Mouse (Mus musculus) intestine, embryonic 14.5 days (tissue): ENCODE results near the gene Pan3. TPM values are rescaled to one million over a fixed set of nuclear protein-coding genes. Genes with fewer than 3 reads are reported as not detected.

Experiments used
- ATAC-seq: fragments of 200-750 bp; cut with Nextera tagmentation; replicated peaks from 2 replicates; pipeline ENCODE4 v1.8.0; 2017; ENCODE audit warnings: low read depth, moderate number of reproducible peaks, moderate TSS enrichment, moderate library complexity; ENCODE audit not compliant: low FRiP score, low TSS enrichment
- DNase-seq: peaks from one replicate; pipeline ENCODE4 v3.0.0-alpha.2; 2018; ENCODE audit warnings: low spot score
- H3K27ac ChIP-seq: fragments of 300-500 bp; sonication (generic); 2 replicates; pipeline ENCODE4 v1.5.1; 2014; ENCODE audit warnings: low read depth, mild to moderate bottlenecking, control low read depth
- H3K27me3 ChIP-seq: fragments of 300-500 bp; sonication (generic); replicated peaks from 2 replicates; pipeline ENCODE4 v1.6.1; 2014; ENCODE audit warnings: low read length, control low read depth; ENCODE audit not compliant: control insufficient read depth, insufficient read depth
- H3K36me3 ChIP-seq: fragments of 300-500 bp; sonication (generic); 2 replicates; pipeline ENCODE4 v1.6.1; 2014; ENCODE audit warnings: low read length, control low read depth; ENCODE audit not compliant: control insufficient read depth, insufficient read depth
- H3K4me1 ChIP-seq: fragments of 300-500 bp; sonication (generic); replicated peaks from 2 replicates; pipeline ENCODE4 v1.6.1; 2014; ENCODE audit warnings: low read length, control low read depth, mixed read lengths; ENCODE audit not compliant: control insufficient read depth, insufficient read depth
- H3K4me2 ChIP-seq: fragments of 300-500 bp; sonication (generic); 2 replicates; pipeline ENCODE4 v1.6.1; 2014; ENCODE audit warnings: low read length
- H3K4me3 ChIP-seq: fragments of 300-500 bp; sonication (generic); 2 replicates; pipeline ENCODE4 v1.5.1; 2014; ENCODE audit warnings: low read depth, low read length, control low read depth, mixed read lengths
- H3K9ac ChIP-seq: fragments of 300-500 bp; sonication (generic); 2 replicates; pipeline ENCODE4 v1.6.1; 2014; ENCODE audit warnings: mild to moderate bottlenecking, low read length
- H3K9me3 ChIP-seq: fragments of 300-500 bp; sonication (generic); 2 replicates; pipeline ENCODE4 v1.6.1; 2016; ENCODE audit warnings: low read length, control low read depth; ENCODE audit not compliant: control insufficient read depth
- WGBS: fragments of 180-500 bp; shearing (Covaris S2); extraction: QIAGEN DNeasy Blood & Tissue Kit; methylation state at CpG from one replicate; pipeline ENCODE4 v1.1.7; 2014; 5-methylcytosine and 5-hydroxymethylcytosine counted together
- polyA plus RNA-seq: library from polyadenylated mRNA; unstranded; fragments of >200 nt; fragmentation: Nextera tagmentation; extraction: Ambion mirVana; gene quantifications from 2 replicates; pipeline ENCODE4 v1.2.1, GENCODE M21; 2014

The Pan3 gene
- polyA plus RNA-seq, 1 experiment from 2014 or later: 75.0 TPM

GRCm38 (mm10) chr5:147564140-147564590, 134.2 kb downstream of the Pan3 start:
- H3K9me3 ChIP-seq: no peaks in the 10 kb centered on the region
- peak overlapping the region; percentile 23; the same call in 1 of the 2 replicates for H3K4me2 ChIP-seq
- H3K9ac ChIP-seq: no peak overlapping the region
- no peak overlapping the region for H3K27ac ChIP-seq
- DNase-seq (peak; percentile 56), ATAC-seq (no peak)
- H3K36me3 ChIP-seq: no peaks in the 10 kb centered on the region
- WGBS: 24% methylated on average over 16 of the region's 16 CpGs
- no peaks in the 10 kb centered on the region for H3K27me3 ChIP-seq
- no peak overlapping the region for H3K4me3 ChIP-seq
- no peaks in the 10 kb centered on the region for H3K4me1 ChIP-seq

GRCm38 (mm10) chr5:147565444-147565843, 135.5 kb downstream of the Pan3 start:
- Histone ChIP-seq H3K4me2 (no peak overlapping the region), H3K4me1 (no peaks in the 10 kb centered on the region), H3K36me3 (no peaks in the 10 kb centered on the region), H3K4me3 (no peak overlapping the region), H3K9me3 (no peaks in the 10 kb centered on the region), H3K9ac (no peak overlapping the region), H3K27me3 (no peaks in the 10 kb centered on the region), H3K27ac (no peak overlapping the region)
- ATAC-seq (no peak), DNase-seq (no peak)
- WGBS: 88% methylated on average over 7 of the region's 7 CpGs

GRCm38 (mm10) chr5:147566335-147566734, 136.4 kb downstream of the Pan3 start:
- 46% methylated on average over 7 of the region's 7 CpGs for WGBS
- no peak overlapping the region for H3K4me3 ChIP-seq

GRCm38 (mm10) chr5:147572695-147573094, 142.7 kb downstream of the Pan3 start:
- Histone ChIP-seq H3K9me3 (no peaks in the 10 kb centered on the region), H3K27ac (no peak overlapping the region), H3K9ac (no peak overlapping the region), H3K4me3 (no peak overlapping the region), H3K27me3 (no peaks in the 10 kb centered on the region), H3K4me2 (no peak overlapping the region), H3K36me3 (no peaks in the 10 kb centered on the region), H3K4me1 (no peaks in the 10 kb centered on the region)
- DNase-seq: no peak
- ATAC-seq: no peak
- 79% methylated on average over 7 of the region's 7 CpGs for WGBS

More at GRCm38 (mm10) chr5:147566335-147566734, 136.4 kb downstream of the Pan3 start:
- ATAC-seq (no peak; the same call in 1 of the 2 replicates), DNase-seq (no peak)
- Histone ChIP-seq H3K27ac (no peak overlapping the region), H3K36me3 (no peaks in the 10 kb centered on the region), H3K4me1 (no peaks in the 10 kb centered on the region), H3K9ac (no peak overlapping the region), H3K27me3 (no peaks in the 10 kb centered on the region), H3K9me3 (no peaks in the 10 kb centered on the region), H3K4me2 (no peak overlapping the region)

- Histone ChIP-seq H3K27ac (no peak overlapping the region), H3K9me3 (no peaks in the 10 kb centered on the region), H3K9ac (no peak overlapping the region), H3K4me1 (no peaks in the 10 kb centered on the region), H3K4me3 (no peak overlapping the region), H3K27me3 (no peaks in the 10 kb centered on the region), H3K4me2 (no peak overlapping the region), H3K36me3 (no peaks in the 10 kb centered on the region)
- no peak for DNase-seq
- WGBS: 73% methylated on average over 1 of the region's 1 CpGs
- ATAC-seq: no peak
These were observed 143.6 kb downstream of the Pan3 start for GRCm38 (mm10) chr5:147573555-147573954.

DNA sequence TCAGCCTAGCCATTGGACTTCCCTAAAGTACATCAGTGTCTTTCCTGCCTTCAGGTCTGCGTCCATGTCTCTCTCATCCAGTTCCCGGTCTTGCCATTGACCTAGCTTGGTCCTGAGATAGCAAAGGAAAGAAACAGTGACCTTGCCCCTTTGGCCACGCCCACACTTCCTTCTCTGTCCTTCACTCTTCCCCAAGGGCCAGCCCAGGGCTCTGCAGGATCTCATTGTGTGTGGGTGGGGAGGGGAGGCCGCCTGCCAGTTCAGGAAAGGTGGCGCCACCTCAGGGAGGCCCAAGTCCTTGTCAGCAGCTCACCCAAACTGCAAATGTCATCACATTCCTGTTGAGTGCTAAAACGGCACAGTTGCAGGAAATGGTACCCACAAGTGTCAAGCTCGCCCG, 144.6 kb downstream of the Pan3 start:
- WGBS: 60% methylated on average over 8 of the region's 8 CpGs
- no peaks in the 10 kb centered on the region for H3K36me3 ChIP-seq
- no peak overlapping the region for H3K4me3 ChIP-seq
- DNase-seq: no peak
- no peaks in the 10 kb centered on the region for H3K4me1 ChIP-seq
- H3K9me3 ChIP-seq: no peaks in the 10 kb centered on the region
- H3K9ac ChIP-seq: no peak overlapping the region
- H3K4me2 ChIP-seq: no peak overlapping the region
- no peak for ATAC-seq
- no peak overlapping the region for H3K27ac ChIP-seq
- no peaks in the 10 kb centered on the region for H3K27me3 ChIP-seq

- Histone ChIP-seq H3K4me2 (no peak overlapping the region), H3K27me3 (no peaks in the 10 kb centered on the region), H3K9ac (no peak overlapping the region), H3K4me3 (no peak overlapping the region), H3K27ac (no peak overlapping the region), H3K4me1 (no peaks in the 10 kb centered on the region), H3K9me3 (no peaks in the 10 kb centered on the region), H3K36me3 (no peaks in the 10 kb centered on the region)
- DNase-seq (no peak), ATAC-seq (no peak)
- WGBS: 51% methylated on average over 6 of the region's 6 CpGs
These were observed 147.0 kb downstream of the Pan3 start for GRCm38 (mm10) chr5:147577003-147577402.

DNA sequence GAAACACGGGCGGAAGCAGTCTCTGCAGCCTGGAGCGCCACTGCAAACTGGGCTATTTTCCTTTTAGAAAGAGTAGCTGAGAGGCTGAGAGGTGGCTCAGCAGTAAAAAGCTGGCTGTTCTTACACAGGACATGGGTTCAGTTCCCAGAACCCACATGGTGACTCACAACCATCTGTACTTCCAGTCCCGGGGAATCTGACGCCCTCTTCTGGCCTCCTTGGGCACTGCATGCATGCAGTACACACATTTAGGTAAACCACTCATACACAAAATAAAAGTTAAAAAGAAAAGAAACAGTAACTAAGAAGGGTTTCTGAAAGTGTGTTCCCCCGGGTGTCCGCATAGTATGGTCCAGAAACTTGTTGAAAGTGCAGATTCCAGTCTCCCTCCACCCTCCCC, 149.2 kb downstream of the Pan3 start:
- ATAC-seq (no peak), DNase-seq (no peak)
- Histone ChIP-seq H3K4me1 (no peaks in the 10 kb centered on the region), H3K27me3 (no peaks in the 10 kb centered on the region), H3K27ac (no peak overlapping the region), H3K4me2 (no peak overlapping the region), H3K36me3 (no peaks in the 10 kb centered on the region), H3K4me3 (no peak overlapping the region), H3K9me3 (no peaks in the 10 kb centered on the region), H3K9ac (no peak overlapping the region)
- 88% methylated on average over 7 of the region's 7 CpGs for WGBS

GRCm38 (mm10) chr5:147579691-147580090, 149.7 kb downstream of the Pan3 start:
- H3K36me3 ChIP-seq: no peaks in the 10 kb centered on the region
- no peak for DNase-seq
- no peaks in the 10 kb centered on the region for H3K9me3 ChIP-seq
- 80% methylated on average over 8 of the region's 8 CpGs for WGBS
- H3K27me3 ChIP-seq: no peaks in the 10 kb centered on the region
- H3K4me1 ChIP-seq: no peaks in the 10 kb centered on the region
- H3K9ac ChIP-seq: no peak overlapping the region
- no peak overlapping the region for H3K27ac ChIP-seq
- no peak for ATAC-seq
- no peak overlapping the region for H3K4me2 ChIP-seq
- H3K4me3 ChIP-seq: no peak overlapping the region
